ENCODE assay signal across 8 mouse cellular contexts in the genomic region with DNA sequence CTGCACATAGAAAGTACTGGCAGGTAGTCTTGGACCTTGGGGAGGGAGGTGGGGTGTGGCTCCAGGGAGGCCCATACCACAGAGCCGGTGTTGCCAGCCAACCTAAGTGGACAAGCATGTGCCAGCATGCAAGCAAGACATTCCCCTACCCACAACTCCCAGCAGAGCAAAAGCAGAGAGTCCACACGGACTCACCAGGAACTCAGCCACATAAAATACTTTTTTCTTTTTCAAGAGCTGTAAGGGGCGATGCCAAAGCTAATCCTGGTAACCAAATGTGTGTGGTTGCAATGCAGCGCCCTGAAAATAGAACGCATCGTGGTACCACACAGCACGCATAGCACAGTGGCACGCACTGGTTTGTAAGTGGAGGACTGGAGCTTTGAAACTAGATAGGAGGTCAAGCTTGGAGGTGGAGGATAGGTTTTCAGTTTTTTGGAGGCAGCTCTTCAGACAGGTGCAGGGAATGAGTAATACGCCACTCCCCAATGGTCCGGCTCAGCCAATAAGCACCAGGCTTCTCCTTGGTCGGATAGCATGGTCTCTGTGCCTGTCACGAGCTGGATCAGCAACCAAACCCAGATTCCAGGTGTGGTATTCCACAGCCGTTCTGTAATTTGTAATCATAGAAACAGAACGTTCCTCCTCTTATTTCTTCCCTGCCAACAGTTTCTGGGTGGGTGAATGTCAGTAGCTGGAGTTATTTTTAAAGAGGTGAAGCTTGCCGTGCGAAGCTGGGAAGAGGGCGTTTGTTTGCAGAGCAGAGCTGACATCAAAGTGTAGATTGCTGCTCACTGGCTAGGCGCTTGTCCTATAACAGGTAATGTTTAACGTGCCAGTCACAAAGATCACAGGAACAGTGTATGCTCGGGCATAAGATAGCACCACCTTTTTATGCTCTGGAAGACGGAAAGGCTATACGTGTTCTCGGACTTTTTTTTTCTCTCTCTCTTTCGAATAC.
A peak's percentile ranks its signal among the peaks of the same experiment; 100 is the strongest.
DNase-seq lines count a peak whose midpoint lies in the region; ATAC-seq and TF ChIP-seq lines count a peak whose summit lies in the region.

No protein-coding gene starts in this region.

- peak overlapping the region; percentile 32 for H3K4me2 ChIP-seq in forebrain, embryonic 15.5 days (replicated peaks)
- H3K4me2 ChIP-seq in liver, embryonic 14.5 days (ENCODE audit: low read depth): no peak overlapping the region
- peak overlapping the region; percentile 37 for H3K4me2 ChIP-seq in stomach, embryonic 15.5 days

- no peak for TF ChIP-seq EP300 in liver, embryonic 14.5 days (IDR thresholded peaks at IDR 0.05; ENCODE audit: low read depth)

- peak overlapping the region; percentile 30 for H3K4me3 ChIP-seq in forebrain, embryonic 15.5 days
- H3K4me3 ChIP-seq in forebrain, embryonic 10.5 days: no peak overlapping the region
- peak overlapping the region; percentile 11 to 41 for H3K4me3 ChIP-seq in liver, embryonic 14.5 days (ENCODE audit: insufficient read depth in 1 of 2, low read depth in 2 of 2, low read length in 2 of 2)
- H3K4me3 ChIP-seq in stomach, embryonic 15.5 days (replicated peaks): peak overlapping the region; percentile 22

- no peak for DNase-seq in forebrain, embryonic 10.5 days (ENCODE audit: extremely low spot score, low spot score)
- DNase-seq in heart, adult 9 months (ENCODE audit: low spot score in 2 of 2): peak; percentile 64 to 69
- DNase-seq in kidney, postnatal 36 days: peak; percentile 59 to 71
- peak in 1 of 3 experiments; percentile 12 for DNase-seq in liver, embryonic 14.5 days (ENCODE audit: low read depth in 3 of 3, low spot score in 3 of 3)
- no peak for DNase-seq in thymus, postnatal 14 days
- no peak for DNase-seq in thymus, postnatal 10 days (ENCODE audit: low spot score in 2 of 2)

- peak overlapping the region; percentile 56 for H3K27ac ChIP-seq in forebrain, embryonic 15.5 days (replicated peaks)
- H3K27ac ChIP-seq in forebrain, embryonic 10.5 days: no peak overlapping the region
- no peak overlapping the region for H3K27ac ChIP-seq in liver, embryonic 14.5 days
- H3K27ac ChIP-seq in stomach, embryonic 15.5 days: peak overlapping the region; percentile 86

- no peak; the same call in none of the 2 replicates for ATAC-seq in forebrain, embryonic 15.5 days (replicated peaks)
- ATAC-seq in liver, embryonic 14.5 days (ENCODE audit: insufficient read depth): peak; percentile 74
- peak; percentile 90 for ATAC-seq in stomach, embryonic 15.5 days (ENCODE audit: insufficient read depth, low FRiP score, low read depth)

- WGBS in forebrain, embryonic 15.5 days: 70% methylated on average over 24 of the region's 24 CpGs
- WGBS in forebrain, embryonic 10.5 days: 88% methylated on average over 24 of the region's 24 CpGs
- WGBS in liver, embryonic 14.5 days (ENCODE audit: insufficient replicate concordance): 63% methylated on average over 24 of the region's 24 CpGs
- 56% methylated on average over 24 of the region's 24 CpGs for WGBS in stomach, embryonic 15.5 days

- H3K9me3 ChIP-seq in forebrain, embryonic 15.5 days: no peaks in the 10 kb centered on the region
- no peaks in the 10 kb centered on the region for H3K9me3 ChIP-seq in forebrain, embryonic 10.5 days
- no peaks in the 10 kb centered on the region for H3K9me3 ChIP-seq in liver, embryonic 14.5 days (ENCODE audit: control insufficient read depth, low read length)
- no peaks in the 10 kb centered on the region for H3K9me3 ChIP-seq in stomach, embryonic 15.5 days

- no peak overlapping the region for H3K9ac ChIP-seq in forebrain, embryonic 15.5 days (replicated peaks)
- no peak overlapping the region for H3K9ac ChIP-seq in liver, embryonic 14.5 days (replicated peaks)
- H3K9ac ChIP-seq in stomach, embryonic 15.5 days: no peak overlapping the region

- no peak for TF ChIP-seq CTCF in liver, embryonic 14.5 days (IDR thresholded peaks at IDR 0.05; ENCODE audit: low read depth)

- H3K36me3 ChIP-seq in forebrain, embryonic 15.5 days: no peaks in the 10 kb centered on the region
- no peaks in the 10 kb centered on the region for H3K36me3 ChIP-seq in forebrain, embryonic 10.5 days (replicated peaks)
- no peaks in the 10 kb centered on the region for H3K36me3 ChIP-seq in liver, embryonic 14.5 days (replicated peaks; ENCODE audit: control insufficient read depth, insufficient read depth, low read depth)
- no peaks in the 10 kb centered on the region for H3K36me3 ChIP-seq in stomach, embryonic 15.5 days

- no peaks in the 10 kb centered on the region for H3K27me3 ChIP-seq in forebrain, embryonic 15.5 days
- no peaks in the 10 kb centered on the region for H3K27me3 ChIP-seq in forebrain, embryonic 10.5 days (ENCODE audit: poor library complexity, severe bottlenecking)
- H3K27me3 ChIP-seq in liver, embryonic 14.5 days (ENCODE audit: control insufficient read depth, insufficient read depth, low read length): no peaks in the 10 kb centered on the region
- H3K27me3 ChIP-seq in stomach, embryonic 15.5 days (replicated peaks): no peaks in the 10 kb centered on the region

- H3K4me1 ChIP-seq in forebrain, embryonic 15.5 days: peaks cover 22% of the 10 kb centered on the region
- no peaks in the 10 kb centered on the region for H3K4me1 ChIP-seq in forebrain, embryonic 10.5 days
- no peaks in the 10 kb centered on the region for H3K4me1 ChIP-seq in liver, embryonic 14.5 days (replicated peaks; ENCODE audit: control insufficient read depth in 2 of 2, insufficient read depth in 2 of 2, low read length in 1 of 2)
- no peaks in the 10 kb centered on the region for H3K4me1 ChIP-seq in stomach, embryonic 15.5 days

Comparison
In these comparisons a context has a peak if more than half of its experiments do, and no peak if none do; other contexts are left out.
1. H3K27ac ChIP-seq: peak in forebrain, embryonic 15.5 days (single experiment) and stomach, embryonic 15.5 days (single experiment); none in forebrain, embryonic 10.5 days (single experiment) and liver, embryonic 14.5 days (single experiment).
2. DNase-seq: peak in heart, adult 9 months (2 of 2) and kidney, postnatal 36 days (2 of 2); none in forebrain, embryonic 10.5 days (single experiment), thymus, postnatal 14 days (single experiment) and thymus, postnatal 10 days (0 of 2).